In the genomic region with DNA sequence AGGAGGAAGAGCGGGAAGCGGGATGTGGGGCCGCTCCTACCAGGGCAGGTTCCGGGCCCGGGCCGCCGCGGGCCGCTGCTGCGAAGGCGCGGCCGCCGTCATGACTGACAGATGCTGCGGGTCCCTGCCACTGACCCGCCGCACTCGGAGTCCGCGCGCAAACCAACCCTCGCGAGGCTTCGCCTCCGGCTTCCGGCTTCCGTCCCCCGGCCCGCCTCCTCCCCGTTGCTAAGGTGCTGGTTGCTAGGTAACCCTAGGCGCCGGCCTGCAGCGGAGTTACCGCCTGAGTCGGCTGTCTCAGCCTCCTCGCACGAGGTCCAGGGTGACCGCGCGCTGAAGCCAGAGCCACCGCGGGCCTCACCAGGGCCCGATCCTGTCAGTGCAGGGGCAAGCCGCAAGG, we compare ENCODE assay signal across 8 mouse cellular contexts. TPM values are rescaled to one million over a fixed set of nuclear protein-coding genes. Genes with fewer than 3 reads are reported as not detected.
DNase-seq lines count a peak whose midpoint lies in the region; ATAC-seq and TF ChIP-seq lines count a peak whose summit lies in the region.

A gene (minus strand): TSS at position 171 of the 400 bp plus-strand sequence.

- peak within 1 kb of the TSS; percentile 86 for H3K4me2 ChIP-seq in heart, embryonic 15.5 days
- peak within 1 kb of the TSS; percentile 82 for H3K4me2 ChIP-seq in liver, embryonic 14.5 days (ENCODE audit: low read depth)
- peak within 1 kb of the TSS; percentile 70 for H3K4me2 ChIP-seq in neural tube, embryonic 11.5 days (ENCODE audit: low read depth)
- peak within 1 kb of the TSS; percentile 86 for H3K4me2 ChIP-seq in stomach, postnatal 0 days (replicated peaks; ENCODE audit: low read depth)

- peak; percentile 98 for ATAC-seq in CD4-positive, CD25-positive, alpha-beta regulatory T cell, adult 4 months
- peak; percentile 95 for ATAC-seq in heart, embryonic 15.5 days (replicated peaks; ENCODE audit: insufficient number of reproducible peaks, insufficient read depth, low FRiP score, low read depth)
- ATAC-seq in liver, embryonic 14.5 days (ENCODE audit: insufficient read depth): peak; percentile 94
- ATAC-seq in neural tube, embryonic 11.5 days (ENCODE audit: insufficient read depth, low FRiP score, low TSS enrichment): peak; percentile 90
- ATAC-seq in stomach, postnatal 0 days (ENCODE audit: low FRiP score, low TSS enrichment): peak; percentile 98

- H3K4me1 ChIP-seq in forebrain, embryonic 10.5 days: peaks cover 23% of the 10 kb centered on the region
- peaks cover 11% of the 10 kb centered on the region for H3K4me1 ChIP-seq in heart, embryonic 15.5 days (replicated peaks)
- H3K4me1 ChIP-seq in liver, embryonic 14.5 days (replicated peaks; ENCODE audit: control insufficient read depth in 2 of 2, insufficient read depth in 2 of 2, low read length in 1 of 2): peaks cover 0 to 9% of the 10 kb centered on the region in 2 experiments; a peak in 3 of 4 replicates
- peaks cover 8% of the 10 kb centered on the region for H3K4me1 ChIP-seq in neural tube, embryonic 11.5 days (ENCODE audit: control insufficient read depth, insufficient read depth, low read length)
- H3K4me1 ChIP-seq in stomach, postnatal 0 days (replicated peaks; ENCODE audit: control insufficient read depth, insufficient read depth): peaks cover 5% of the 10 kb centered on the region; the same call in 1 of the 2 replicates

- no peaks in the 10 kb centered on the region for H3K27me3 ChIP-seq in forebrain, embryonic 10.5 days (ENCODE audit: poor library complexity, severe bottlenecking)
- H3K27me3 ChIP-seq in heart, embryonic 15.5 days: no peaks in the 10 kb centered on the region
- no peaks in the 10 kb centered on the region for H3K27me3 ChIP-seq in liver, embryonic 14.5 days (ENCODE audit: control insufficient read depth, insufficient read depth, low read length)
- H3K27me3 ChIP-seq in neural tube, embryonic 11.5 days (ENCODE audit: control insufficient read depth, insufficient read depth, low read length): no peaks in the 10 kb centered on the region
- H3K27me3 ChIP-seq in stomach, postnatal 0 days (ENCODE audit: control insufficient read depth, insufficient read depth, low read length): no peaks in the 10 kb centered on the region

- H3K9ac ChIP-seq in heart, embryonic 15.5 days: peak within 1 kb of the TSS; percentile 85
- peak within 1 kb of the TSS; percentile 95 for H3K9ac ChIP-seq in liver, embryonic 14.5 days (replicated peaks)
- peak within 1 kb of the TSS; percentile 88 for H3K9ac ChIP-seq in neural tube, embryonic 11.5 days (ENCODE audit: low read length)
- peak within 1 kb of the TSS; percentile 93 for H3K9ac ChIP-seq in stomach, postnatal 0 days (ENCODE audit: low read length)

- no peak for TF ChIP-seq CTCF in liver, embryonic 14.5 days (IDR thresholded peaks at IDR 0.05; ENCODE audit: low read depth)
- TF ChIP-seq CTCF in stomach, postnatal 0 days (IDR thresholded peaks at IDR 0.05; ENCODE audit: low read depth): no peak

- no peak; the same call in 1 of the 2 replicates for TF ChIP-seq EP300 in liver, embryonic 14.5 days (IDR thresholded peaks at IDR 0.05; ENCODE audit: low read depth)
- TF ChIP-seq EP300 in stomach, postnatal 0 days (optimal IDR thresholded peaks at IDR 0.05): peak; percentile 93

- H3K36me3 ChIP-seq in forebrain, embryonic 10.5 days (replicated peaks): peaks cover 43% of the 10 kb centered on the region
- H3K36me3 ChIP-seq in heart, embryonic 15.5 days: peaks cover 23% of the 10 kb centered on the region
- peaks cover 7% of the 10 kb centered on the region for H3K36me3 ChIP-seq in liver, embryonic 14.5 days (replicated peaks; ENCODE audit: control insufficient read depth, insufficient read depth, low read depth)
- H3K36me3 ChIP-seq in neural tube, embryonic 11.5 days (ENCODE audit: control insufficient read depth, insufficient read depth, low read length): no peaks in the 10 kb centered on the region
- H3K36me3 ChIP-seq in stomach, postnatal 0 days (ENCODE audit: control insufficient read depth, insufficient read depth, low read length): 0 out of 2 replicates have a peak, but pooled peaks cover 4% of the 10 kb centered on the region

- H3K9me3 ChIP-seq in forebrain, embryonic 10.5 days: peaks cover 29% of the 10 kb centered on the region
- 0 out of 2 replicates have a peak, but pooled peaks cover 5% of the 10 kb centered on the region for H3K9me3 ChIP-seq in heart, embryonic 15.5 days (replicated peaks)
- no peaks in the 10 kb centered on the region; the same call in 1 of the 2 replicates for H3K9me3 ChIP-seq in liver, embryonic 14.5 days (ENCODE audit: control insufficient read depth, low read length)
- H3K9me3 ChIP-seq in neural tube, embryonic 11.5 days (ENCODE audit: control insufficient read depth, low read length): no peaks in the 10 kb centered on the region
- no peaks in the 10 kb centered on the region for H3K9me3 ChIP-seq in stomach, postnatal 0 days (ENCODE audit: control insufficient read depth, low read length)

- peak within 1 kb of the TSS; percentile 98 for H3K27ac ChIP-seq in forebrain, embryonic 10.5 days
- peak within 1 kb of the TSS; percentile 69 for H3K27ac ChIP-seq in heart, embryonic 15.5 days
- H3K27ac ChIP-seq in liver, embryonic 14.5 days: peak within 1 kb of the TSS; percentile 48; the same call in 1 of the 2 replicates
- H3K27ac ChIP-seq in neural tube, embryonic 11.5 days (ENCODE audit: low read depth, low read length): peak within 1 kb of the TSS; percentile 65; the same call in 1 of the 2 replicates
- peak within 1 kb of the TSS; percentile 71 for H3K27ac ChIP-seq in stomach, postnatal 0 days (replicated peaks)

- H3K4me3 ChIP-seq in forebrain, embryonic 10.5 days: peak within 1 kb of the TSS; percentile 90
- H3K4me3 ChIP-seq in heart, embryonic 15.5 days: peak within 1 kb of the TSS; percentile 87
- peak within 1 kb of the TSS; percentile 70 to 91 for H3K4me3 ChIP-seq in liver, embryonic 14.5 days (ENCODE audit: insufficient read depth in 1 of 2, low read depth in 2 of 2, low read length in 2 of 2)
- peak within 1 kb of the TSS; percentile 78 for H3K4me3 ChIP-seq in neural tube, embryonic 11.5 days (ENCODE audit: low read depth, low read length)
- H3K4me3 ChIP-seq in stomach, postnatal 0 days (ENCODE audit: low read depth, low read length): peak within 1 kb of the TSS; percentile 75

- WGBS in forebrain, embryonic 10.5 days: under 1% methylated on average over 44 of the region's 44 CpGs
- 1% methylated on average over 44 of the region's 44 CpGs for WGBS in heart, embryonic 15.5 days
- WGBS in liver, embryonic 14.5 days (ENCODE audit: insufficient replicate concordance): under 1% methylated on average over 44 of the region's 44 CpGs
- WGBS in neural tube, embryonic 11.5 days: under 1% methylated on average over 30 of the region's 44 CpGs
- WGBS in stomach, postnatal 0 days: under 1% methylated on average over 44 of the region's 44 CpGs

- peak; percentile 81 for DNase-seq in c-Kit-negative CD71-positive TER-119-positive erythroid progenitor cells, embryonic 14.5 days (ENCODE audit: low read depth, low spot score)
- peak; percentile 96 for DNase-seq in forebrain, embryonic 10.5 days (ENCODE audit: extremely low spot score, low spot score)
- DNase-seq in kidney, postnatal 25 days: peak; percentile 97 to 98
- DNase-seq in liver, embryonic 14.5 days (ENCODE audit: low read depth in 3 of 3, low spot score in 3 of 3): peak; percentile 86 to 90 (median 88)
- DNase-seq in neural tube, embryonic 11.5 days (ENCODE audit: low spot score): peak; percentile 98
- DNase-seq in stomach, postnatal 0 days (ENCODE audit: low spot score): peak; percentile 97

RNA-seq across cellular contexts. Expression of the gene that starts here (rescaled TPM):
- polyA plus RNA-seq in CD4-positive, CD25-positive, alpha-beta regulatory T cell, adult 4 months (2017; shearing (Covaris generic)): 10 to 100 TPM; 20.4 to 22.9 TPM
- 155 TPM in 2 replicates for polyA plus RNA-seq in forebrain, embryonic 10.5 days (2016; fragmentation: Nextera tagmentation; extraction: Ambion mirVana)
- 43.6 and 61.1 TPM in 2 replicates for polyA plus RNA-seq in heart, embryonic 15.5 days (2015; fragmentation: Nextera tagmentation; extraction: Ambion mirVana)
- 17.8 and 24.1 TPM in 2 replicates for polyA plus RNA-seq in liver, embryonic 14.5 days (2012; rRNA removed)
- polyA plus RNA-seq in liver, embryonic 14.5 days (2014; fragmentation: Nextera tagmentation; extraction: Ambion mirVana): 52.2 and 58.0 TPM in 2 replicates
- polyA plus RNA-seq in neural tube, embryonic 11.5 days (2014; fragmentation: Nextera tagmentation; extraction: Ambion mirVana): 84.9 and 90.2 TPM in 2 replicates
- polyA plus RNA-seq in stomach, postnatal 0 days (2015; fragmentation: Nextera tagmentation; extraction: Ambion mirVana): 26.4 and 28.8 TPM in 2 replicates

Comparison
In these comparisons a context has a peak if more than half of its experiments do, and no peak if none do; other contexts are left out.
1. Peak in every context shown above with its lines: DNase-seq, ATAC-seq, H3K4me3 ChIP-seq and H3K27ac ChIP-seq.
2. H3K27ac ChIP-seq: peak in every context shown above with its lines; median percentile 98 in forebrain, embryonic 10.5 days; 71 in stomach, postnatal 0 days; 69 in heart, embryonic 15.5 days; 65 in neural tube, embryonic 11.5 days; 48 in liver, embryonic 14.5 days.